Mouse (Mus musculus): ENCODE measurements around the gene Cdh22. TPM values are rescaled to one million over a fixed set of nuclear protein-coding genes. Genes with fewer than 3 reads are reported as not detected.

The Cdh22 gene
- polyA plus RNA-seq, 1 experiment: not detected

GRCm38 (mm10) chr2:165121206-165121840 lies 113.3 kb downstream of the Cdh22 start:
- H3K9me3 ChIP-seq (ENCODE audit: control insufficient read depth, low read length): no peaks in the 10 kb centered on the region
- TF ChIP-seq TAL1 (IDR thresholded peaks at IDR 0.05; ENCODE audit: low read length) (no peak), GATA1 (IDR thresholded peaks at IDR 0.05; ENCODE audit: low read length) (no peak)
- no peaks in the 10 kb centered on the region for H3K36me3 ChIP-seq (ENCODE audit: control insufficient read depth)
- H3K27me3 ChIP-seq (ENCODE audit: control insufficient read depth): peaks cover 18% of the 10 kb centered on the region
- no peaks in the 10 kb centered on the region for H3K4me1 ChIP-seq (ENCODE audit: control insufficient read depth)
- no peak overlapping the region for H3K4me3 ChIP-seq (replicated peaks)

- no peaks in the 10 kb centered on the region for H3K36me3 ChIP-seq (ENCODE audit: control insufficient read depth)
- H3K4me3 ChIP-seq (replicated peaks): no peak overlapping the region
- H3K9me3 ChIP-seq (ENCODE audit: control insufficient read depth, low read length): no peaks in the 10 kb centered on the region
- no peak for TF ChIP-seq GATA1 (IDR thresholded peaks at IDR 0.05; ENCODE audit: low read length)
- H3K27me3 ChIP-seq (ENCODE audit: control insufficient read depth): peaks cover 23% of the 10 kb centered on the region
- H3K4me1 ChIP-seq (ENCODE audit: control insufficient read depth): no peaks in the 10 kb centered on the region
Measured at GRCm38 (mm10) chr2:165120765-165121164, 113.9 kb downstream of the Cdh22 start.

GRCm38 (mm10) chr2:165113733-165114132 lies 120.9 kb downstream of the Cdh22 start:
- Histone ChIP-seq H3K9me3 (ENCODE audit: control insufficient read depth, low read length) (no peaks in the 10 kb centered on the region), H3K4me1 (ENCODE audit: control insufficient read depth) (peaks cover 2% of the 10 kb centered on the region; the same call in 1 of the 2 replicates), H3K4me3 (replicated peaks) (no peak overlapping the region), H3K36me3 (ENCODE audit: control insufficient read depth) (no peaks in the 10 kb centered on the region), H3K27me3 (ENCODE audit: control insufficient read depth) (peaks cover 59% of the 10 kb centered on the region)
- TF ChIP-seq GATA1 (IDR thresholded peaks at IDR 0.05; ENCODE audit: low read length): no peak
- TF ChIP-seq TAL1 (IDR thresholded peaks at IDR 0.05; ENCODE audit: low read length): no peak

- H3K27me3 ChIP-seq (ENCODE audit: control insufficient read depth): peaks cover 57% of the 10 kb centered on the region
- peaks cover 2% of the 10 kb centered on the region; the same call in 1 of the 2 replicates for H3K4me1 ChIP-seq (ENCODE audit: control insufficient read depth)
- TF ChIP-seq TAL1 (IDR thresholded peaks at IDR 0.05; ENCODE audit: low read length) (no peak), GATA1 (IDR thresholded peaks at IDR 0.05; ENCODE audit: low read length) (no peak)
- H3K36me3 ChIP-seq (ENCODE audit: control insufficient read depth): no peaks in the 10 kb centered on the region
- no peak overlapping the region for H3K4me3 ChIP-seq (replicated peaks)
- H3K9me3 ChIP-seq (ENCODE audit: control insufficient read depth, low read length): no peaks in the 10 kb centered on the region
Measured at GRCm38 (mm10) chr2:165112149-165112548, 122.5 kb downstream of the Cdh22 start.

- TF ChIP-seq TAL1 (IDR thresholded peaks at IDR 0.05; ENCODE audit: low read length) (no peak), GATA1 (IDR thresholded peaks at IDR 0.05; ENCODE audit: low read length) (no peak)
- H3K27me3 ChIP-seq (ENCODE audit: control insufficient read depth): peaks cover 31% of the 10 kb centered on the region
- H3K36me3 ChIP-seq (ENCODE audit: control insufficient read depth): no peaks in the 10 kb centered on the region
- H3K4me3 ChIP-seq (replicated peaks): no peak overlapping the region
- no peaks in the 10 kb centered on the region for H3K9me3 ChIP-seq (ENCODE audit: control insufficient read depth, low read length)
- H3K4me1 ChIP-seq (ENCODE audit: control insufficient read depth): no peaks in the 10 kb centered on the region
Measured at GRCm38 (mm10) chr2:165106585-165106984, 128.1 kb downstream of the Cdh22 start.

GRCm38 (mm10) chr2:165105513-165106079 lies 129.1 kb downstream of the Cdh22 start:
- Histone ChIP-seq H3K4me1 (ENCODE audit: control insufficient read depth) (no peaks in the 10 kb centered on the region), H3K27me3 (ENCODE audit: control insufficient read depth) (peaks cover 22% of the 10 kb centered on the region), H3K4me3 (replicated peaks) (no peak overlapping the region), H3K9me3 (ENCODE audit: control insufficient read depth, low read length) (no peaks in the 10 kb centered on the region), H3K36me3 (ENCODE audit: control insufficient read depth) (no peaks in the 10 kb centered on the region)
- TF ChIP-seq GATA1 (IDR thresholded peaks at IDR 0.05; ENCODE audit: low read length) (no peak), TAL1 (IDR thresholded peaks at IDR 0.05; ENCODE audit: low read length) (no peak)

GRCm38 (mm10) chr2:165102920-165103319 lies 131.7 kb downstream of the Cdh22 start:
- Histone ChIP-seq H3K9me3 (ENCODE audit: control insufficient read depth, low read length) (no peaks in the 10 kb centered on the region), H3K27me3 (ENCODE audit: control insufficient read depth) (peaks cover 11% of the 10 kb centered on the region), H3K4me3 (replicated peaks) (no peak overlapping the region), H3K36me3 (ENCODE audit: control insufficient read depth) (no peaks in the 10 kb centered on the region), H3K4me1 (ENCODE audit: control insufficient read depth) (no peaks in the 10 kb centered on the region)
- no peak for TF ChIP-seq GATA1 (IDR thresholded peaks at IDR 0.05; ENCODE audit: low read length)
- TF ChIP-seq TAL1 (IDR thresholded peaks at IDR 0.05; ENCODE audit: low read length): no peak

- Histone ChIP-seq H3K4me1 (ENCODE audit: control insufficient read depth) (no peaks in the 10 kb centered on the region), H3K36me3 (ENCODE audit: control insufficient read depth) (no peaks in the 10 kb centered on the region), H3K27me3 (ENCODE audit: control insufficient read depth) (peaks cover 11% of the 10 kb centered on the region)
Measured at GRCm38 (mm10) chr2:165100749-165101148, 133.9 kb downstream of the Cdh22 start.

GRCm38 (mm10) chr2:165098861-165099260 lies 135.8 kb downstream of the Cdh22 start:
- Histone ChIP-seq H3K27me3 (ENCODE audit: control insufficient read depth) (peaks cover 10% of the 10 kb centered on the region; the same call in 1 of the 2 replicates), H3K9me3 (ENCODE audit: control insufficient read depth, low read length) (no peaks in the 10 kb centered on the region), H3K36me3 (ENCODE audit: control insufficient read depth) (no peaks in the 10 kb centered on the region), H3K4me3 (replicated peaks) (no peak overlapping the region), H3K4me1 (ENCODE audit: control insufficient read depth) (no peaks in the 10 kb centered on the region)
- TF ChIP-seq GATA1 (IDR thresholded peaks at IDR 0.05; ENCODE audit: low read length): no peak
- TF ChIP-seq TAL1 (IDR thresholded peaks at IDR 0.05; ENCODE audit: low read length): no peak

More at GRCm38 (mm10) chr2:165100749-165101148, 133.9 kb downstream of the Cdh22 start:
- H3K4me3 ChIP-seq (replicated peaks): no peak overlapping the region
- TF ChIP-seq GATA1 (IDR thresholded peaks at IDR 0.05; ENCODE audit: low read length) (no peak), TAL1 (IDR thresholded peaks at IDR 0.05; ENCODE audit: low read length) (no peak)
- no peaks in the 10 kb centered on the region for H3K9me3 ChIP-seq (ENCODE audit: control insufficient read depth, low read length)

All from erythroblast, embryonic 14.5 days (primary cell).